Mouse (Mus musculus) E14TG2a.4 (cell line): ENCODE measurements around the gene Corin.

ENCODE experiments used
- H3K27me3 ChIP-seq: 2 replicates; pipeline ENCODE4 v1.6.1; 2014; ENCODE audit warnings: low read length, control low read depth; ENCODE audit not compliant: insufficient read depth
- H3K36me3 ChIP-seq: 2 replicates; pipeline ENCODE4 v1.6.1; 2014; ENCODE audit warnings: low read length, control low read depth; ENCODE audit not compliant: insufficient read depth
- H3K4me1 ChIP-seq: replicated peaks from 2 replicates; pipeline ENCODE4 v1.6.1; 2014; ENCODE audit warnings: low read depth, low read length, control low read depth
- H3K4me3 ChIP-seq: replicated peaks from 2 replicates; pipeline ENCODE4 v1.5.1; 2014; ENCODE audit warnings: mild to moderate bottlenecking, low read length
- H3K9me3 ChIP-seq: 2 replicates; pipeline ENCODE4 v1.6.1; 2014; ENCODE audit warnings: low read length, control low read depth
- CTCF ChIP-seq: conservative IDR thresholded peaks from 2 replicates; pipeline ENCODE4 v1.5.1; 2014; ENCODE audit warnings: low read length
- NANOG ChIP-seq: IDR thresholded peaks from 2 replicates; pipeline ENCODE4 v1.6.1; 2014; ENCODE audit warnings: borderline replicate concordance, low read length, mixed read lengths
- POU5F1 ChIP-seq: IDR thresholded peaks from 2 replicates; pipeline ENCODE4 v1.6.1; 2014; ENCODE audit warnings: low read length, borderline replicate concordance

Gene Corin

DNA sequence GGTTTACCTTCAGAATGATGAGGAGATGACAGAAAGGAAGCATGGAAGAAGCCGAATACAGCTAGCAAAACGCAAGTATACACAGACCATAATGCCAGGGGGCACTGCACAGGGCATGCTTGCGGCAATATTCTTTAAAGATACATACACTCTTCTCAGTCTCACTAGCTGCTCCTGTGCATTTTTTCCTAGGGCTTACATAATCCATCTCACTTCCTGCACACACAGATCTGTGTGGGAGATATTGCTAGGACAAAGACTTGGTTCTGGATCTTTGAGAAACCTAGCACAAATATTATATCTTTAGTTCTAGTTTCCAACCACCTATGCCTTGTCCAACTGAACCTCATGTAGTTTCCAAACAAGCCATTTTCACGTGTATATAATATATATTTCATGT is 189.0 kb downstream of the Corin start:
- no peak overlapping the region for H3K4me3 ChIP-seq
- H3K9me3 ChIP-seq, result no peaks in the 10 kb centered on the region
- H3K4me1 ChIP-seq, result no peaks in the 10 kb centered on the region
- no peaks in the 10 kb centered on the region for H3K36me3 ChIP-seq
- H3K27me3 ChIP-seq, result no peaks in the 10 kb centered on the region
- TF ChIP-seq POU5F1, result no peak
- TF ChIP-seq CTCF, result no peak
- TF ChIP-seq NANOG, result no peak

DNA sequence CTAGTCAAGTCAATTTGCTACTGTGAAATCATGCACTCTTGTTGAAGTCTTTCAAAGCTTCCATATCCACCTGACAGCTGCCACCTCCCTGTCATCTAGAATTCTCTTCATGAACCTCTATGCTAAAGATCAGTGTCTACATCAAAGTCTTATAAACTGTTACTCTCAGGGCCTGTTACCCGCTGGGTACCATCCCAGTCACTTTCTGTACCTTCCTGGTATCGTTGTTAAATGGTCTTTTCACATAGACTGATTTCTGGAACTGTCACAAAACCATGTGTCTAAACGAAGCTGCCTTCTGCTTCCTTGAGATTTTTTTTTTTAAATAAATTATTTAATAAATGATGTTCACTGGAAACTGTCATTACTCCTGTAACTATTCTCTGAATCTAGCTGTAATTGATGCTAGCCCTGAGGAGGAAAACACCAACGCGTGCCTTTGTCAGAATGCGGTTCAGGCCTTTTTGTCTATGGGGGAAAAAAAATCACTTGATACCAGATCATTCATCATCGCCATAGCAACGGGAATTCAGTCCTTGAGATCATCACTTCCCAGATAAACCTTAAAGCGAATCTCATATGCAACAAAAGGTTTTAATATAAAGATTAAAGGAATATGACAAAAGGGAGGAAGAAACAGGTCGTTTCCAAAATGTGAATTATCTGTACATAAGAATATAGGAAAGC is 205.7 kb downstream of the Corin start:
- Histone ChIP-seq H3K36me3 (peaks cover 14% of the 10 kb centered on the region), H3K4me1 (no peaks in the 10 kb centered on the region), H3K4me3 (no peak overlapping the region), H3K9me3 (no peaks in the 10 kb centered on the region), H3K27me3 (no peaks in the 10 kb centered on the region)
- TF ChIP-seq POU5F1 (no peak), NANOG (no peak), CTCF (no peak)

DNA sequence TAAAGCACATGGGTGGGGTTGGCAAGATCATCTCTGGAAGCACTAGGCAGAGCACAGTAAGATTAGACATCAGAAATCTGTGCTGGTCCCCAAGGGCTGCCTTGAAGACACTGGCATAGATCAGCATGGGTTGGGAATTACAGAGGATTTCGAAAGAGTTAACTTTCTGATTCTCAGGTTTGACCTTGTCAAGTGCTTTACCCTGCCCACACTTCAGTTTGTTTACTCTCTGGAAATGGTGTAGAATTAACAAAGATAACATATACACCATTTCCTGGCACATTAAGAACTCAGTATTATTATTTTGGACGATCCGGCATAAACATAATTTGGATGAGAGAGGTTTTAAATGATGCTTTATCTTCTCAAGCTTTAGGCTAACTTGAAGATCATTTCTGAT is 219.2 kb downstream of the Corin start:
- Histone ChIP-seq H3K27me3 (no peaks in the 10 kb centered on the region), H3K9me3 (no peaks in the 10 kb centered on the region), H3K4me1 (no peaks in the 10 kb centered on the region), H3K36me3 (peaks cover 52% of the 10 kb centered on the region), H3K4me3 (no peak overlapping the region)
- TF ChIP-seq POU5F1, result no peak
- TF ChIP-seq CTCF, result no peak
- TF ChIP-seq NANOG, result no peak

DNA sequence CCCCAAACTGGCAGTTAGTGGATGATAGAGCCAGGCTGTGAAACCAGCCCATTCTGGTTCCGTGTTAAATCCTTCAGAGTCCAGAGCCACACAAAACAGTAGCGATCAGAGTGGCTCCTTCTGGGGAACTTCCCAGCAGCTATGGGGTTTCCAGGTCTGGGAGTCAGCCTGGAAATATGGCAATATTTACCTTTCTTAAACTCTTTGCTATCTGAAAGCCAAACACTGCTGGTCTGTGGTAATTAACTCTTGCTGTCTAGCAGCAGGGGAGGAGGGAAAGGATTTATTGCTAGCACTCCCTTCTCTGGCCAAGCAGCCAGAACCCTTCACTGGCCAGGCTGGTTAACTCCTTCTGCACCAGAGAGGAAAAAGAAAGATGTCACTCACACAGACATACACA is 221.4 kb downstream of the Corin start:
- Histone ChIP-seq H3K27me3 (no peaks in the 10 kb centered on the region), H3K4me3 (no peak overlapping the region), H3K9me3 (no peaks in the 10 kb centered on the region), H3K36me3 (peaks cover 56% of the 10 kb centered on the region), H3K4me1 (no peaks in the 10 kb centered on the region)
- TF ChIP-seq POU5F1 (no peak), CTCF (no peak), NANOG (no peak)

DNA sequence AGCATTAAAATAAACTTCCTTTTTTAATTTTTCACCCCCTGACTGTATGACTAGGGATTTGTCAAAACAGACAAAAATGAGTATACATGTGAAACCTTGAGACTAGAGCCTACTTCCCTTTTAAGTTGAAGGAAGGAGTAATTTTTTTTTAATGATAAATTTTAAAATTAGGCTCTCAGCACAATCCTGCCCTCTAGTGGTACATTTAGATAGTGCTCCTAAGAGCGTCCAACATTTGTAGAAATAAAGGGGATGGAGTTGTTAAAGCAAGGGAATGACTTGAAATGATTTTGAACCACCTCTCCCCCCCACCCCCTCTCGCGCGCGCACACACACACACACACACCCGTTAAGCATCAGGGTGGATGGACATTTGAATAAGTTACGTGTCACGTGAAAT is 234.6 kb downstream of the Corin start:
- no peaks in the 10 kb centered on the region for H3K9me3 ChIP-seq
- no peaks in the 10 kb centered on the region for H3K27me3 ChIP-seq
- H3K4me1 ChIP-seq, result no peaks in the 10 kb centered on the region
- H3K36me3 ChIP-seq, result peaks cover 31% of the 10 kb centered on the region
- no peak overlapping the region for H3K4me3 ChIP-seq
- TF ChIP-seq NANOG (no peak), CTCF (peak; percentile 76), POU5F1 (no peak)

DNA sequence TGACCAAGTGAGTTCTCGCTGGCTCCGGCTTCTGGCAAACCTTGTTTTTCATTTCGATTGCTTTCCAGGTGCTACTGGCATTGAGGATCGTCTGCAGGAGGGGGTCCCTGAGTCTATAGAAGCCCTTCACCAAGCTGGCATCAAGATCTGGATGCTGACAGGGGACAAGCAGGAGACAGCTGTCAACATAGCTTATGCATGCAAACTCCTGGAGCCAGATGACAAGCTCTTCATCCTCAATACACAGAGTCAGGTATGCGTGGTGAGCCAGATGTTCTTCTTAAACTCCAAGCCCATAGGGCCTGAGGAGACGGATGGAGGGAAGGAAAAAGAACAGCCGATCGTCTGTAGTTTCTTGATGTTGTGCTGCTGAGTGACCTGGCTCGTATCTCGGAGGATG is 235.1 kb downstream of the Corin start:
- Histone ChIP-seq H3K4me3 (no peak overlapping the region), H3K9me3 (no peaks in the 10 kb centered on the region), H3K4me1 (peaks cover 3% of the 10 kb centered on the region), H3K36me3 (peaks cover 34% of the 10 kb centered on the region), H3K27me3 (no peaks in the 10 kb centered on the region)
- no peak for TF ChIP-seq POU5F1
- TF ChIP-seq NANOG, result no peak
- TF ChIP-seq CTCF, result no peak

DNA sequence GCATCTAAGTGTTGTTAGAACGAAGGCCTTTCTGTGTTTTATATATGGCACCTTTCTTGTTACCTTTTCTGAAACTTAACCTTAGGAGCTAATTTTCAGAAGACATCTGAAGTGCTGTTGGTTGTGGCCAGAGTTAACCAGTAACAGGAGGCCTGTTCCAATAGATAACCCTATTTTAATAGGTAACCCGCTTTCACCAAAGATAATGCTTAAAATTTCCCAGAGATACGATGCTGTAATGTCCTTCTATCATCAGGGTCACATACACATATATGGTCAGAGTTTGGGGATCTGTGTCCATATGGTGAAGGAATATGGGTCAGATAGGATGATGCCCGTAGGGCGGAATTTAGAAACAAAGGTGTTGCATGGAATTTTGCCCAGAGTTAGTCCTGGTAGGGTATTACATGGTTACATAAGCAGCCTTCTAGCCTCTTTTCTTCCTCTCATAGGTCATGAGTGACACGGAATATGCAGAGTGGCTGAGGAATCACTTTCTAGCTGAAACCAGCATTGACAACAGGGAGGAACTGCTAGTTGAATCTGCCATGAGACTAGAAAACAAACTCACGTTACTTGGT is 237.2 kb downstream of the Corin start:
- TF ChIP-seq CTCF (no peak), POU5F1 (no peak), NANOG (no peak)
- no peaks in the 10 kb centered on the region for H3K9me3 ChIP-seq
- no peak overlapping the region for H3K4me3 ChIP-seq
- H3K27me3 ChIP-seq, result no peaks in the 10 kb centered on the region
- peaks cover 39% of the 10 kb centered on the region for H3K36me3 ChIP-seq
- H3K4me1 ChIP-seq, result peaks cover 9% of the 10 kb centered on the region

DNA sequence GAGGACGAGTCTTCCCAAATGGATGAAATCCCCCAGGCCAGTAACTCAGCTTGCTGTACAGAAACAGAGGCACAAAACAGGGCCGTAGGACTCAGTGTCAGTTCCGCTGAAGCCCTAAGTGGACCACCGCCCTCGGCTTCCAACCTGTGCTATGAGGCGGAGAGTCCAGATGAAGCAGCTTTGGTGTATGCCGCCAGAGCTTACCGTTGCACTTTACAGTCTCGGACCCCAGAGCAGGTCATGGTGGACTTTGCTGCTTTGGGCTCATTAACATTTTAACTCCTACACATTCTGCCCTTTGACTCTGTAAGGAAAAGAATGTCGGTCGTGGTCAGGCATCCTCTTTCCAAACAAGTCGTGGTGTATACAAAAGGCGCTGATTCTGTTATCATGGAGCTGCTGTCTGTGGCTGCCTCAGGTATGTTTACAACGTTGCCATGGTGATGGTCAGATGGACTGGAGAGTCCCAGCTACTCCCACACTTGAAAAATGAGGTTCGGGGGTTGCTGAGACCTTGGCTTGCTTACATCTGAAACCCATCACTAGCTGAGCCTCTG is 240.0 kb downstream of the Corin start:
- Histone ChIP-seq H3K4me1 (peaks cover 12% of the 10 kb centered on the region), H3K4me3 (no peak overlapping the region), H3K36me3 (peaks cover 37% of the 10 kb centered on the region), H3K27me3 (no peaks in the 10 kb centered on the region), H3K9me3 (no peaks in the 10 kb centered on the region)
- no peak for TF ChIP-seq CTCF
